Mouse (Mus musculus): Measurements from ENCODE around the gene Iqsec2. TPM values are rescaled to one million over a fixed set of nuclear protein-coding genes. Genes with fewer than 3 reads are reported as not detected.
A peak's percentile ranks its signal among the peaks of the same experiment; 100 is the strongest.
"Not testable (repeated sequence)": the region's sequence is repeated elsewhere in the genome, so short reads cannot be mapped to it uniquely, and the experiment has no call there.

Gene Iqsec2
- total RNA-seq, 2 experiments from 2014 or later = 26.6 to 35.4 TPM

DNA sequence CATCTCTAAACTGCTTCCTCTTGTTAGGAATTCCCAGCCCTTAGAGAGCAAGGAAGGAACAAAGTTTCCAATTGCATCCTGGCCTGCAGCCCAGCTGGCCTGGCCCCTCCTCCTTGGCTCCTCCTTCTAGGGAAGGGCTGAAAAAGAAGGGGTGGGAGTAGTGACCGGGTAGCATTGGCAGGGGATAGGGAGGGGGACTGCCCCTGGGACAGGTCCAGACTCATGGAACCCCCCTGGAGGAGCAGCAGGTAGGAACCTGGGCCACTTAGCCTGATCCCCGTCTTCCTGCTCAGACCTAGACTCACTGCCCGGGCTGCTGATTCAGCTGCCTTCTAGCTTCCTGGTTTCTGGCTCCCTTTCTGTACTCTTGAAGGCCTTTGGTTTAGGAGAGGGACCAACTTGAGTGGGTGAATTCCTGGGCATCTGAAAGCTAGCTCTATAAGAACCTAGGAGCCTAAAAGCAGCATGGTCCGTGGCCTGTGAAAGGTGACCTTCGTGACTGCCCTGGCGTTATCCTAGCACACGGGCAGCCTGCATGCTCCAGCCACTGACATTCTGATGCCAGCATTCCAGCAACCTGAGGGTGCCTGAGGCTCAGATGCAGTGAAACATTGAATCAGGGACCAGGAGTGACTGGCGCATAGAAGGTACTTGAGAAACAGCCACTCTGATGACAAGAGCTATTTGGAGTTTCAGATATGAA lies 34.9 kb downstream of the Iqsec2 start:
- peak; percentile 65 to 77 for DNase-seq

DNA sequence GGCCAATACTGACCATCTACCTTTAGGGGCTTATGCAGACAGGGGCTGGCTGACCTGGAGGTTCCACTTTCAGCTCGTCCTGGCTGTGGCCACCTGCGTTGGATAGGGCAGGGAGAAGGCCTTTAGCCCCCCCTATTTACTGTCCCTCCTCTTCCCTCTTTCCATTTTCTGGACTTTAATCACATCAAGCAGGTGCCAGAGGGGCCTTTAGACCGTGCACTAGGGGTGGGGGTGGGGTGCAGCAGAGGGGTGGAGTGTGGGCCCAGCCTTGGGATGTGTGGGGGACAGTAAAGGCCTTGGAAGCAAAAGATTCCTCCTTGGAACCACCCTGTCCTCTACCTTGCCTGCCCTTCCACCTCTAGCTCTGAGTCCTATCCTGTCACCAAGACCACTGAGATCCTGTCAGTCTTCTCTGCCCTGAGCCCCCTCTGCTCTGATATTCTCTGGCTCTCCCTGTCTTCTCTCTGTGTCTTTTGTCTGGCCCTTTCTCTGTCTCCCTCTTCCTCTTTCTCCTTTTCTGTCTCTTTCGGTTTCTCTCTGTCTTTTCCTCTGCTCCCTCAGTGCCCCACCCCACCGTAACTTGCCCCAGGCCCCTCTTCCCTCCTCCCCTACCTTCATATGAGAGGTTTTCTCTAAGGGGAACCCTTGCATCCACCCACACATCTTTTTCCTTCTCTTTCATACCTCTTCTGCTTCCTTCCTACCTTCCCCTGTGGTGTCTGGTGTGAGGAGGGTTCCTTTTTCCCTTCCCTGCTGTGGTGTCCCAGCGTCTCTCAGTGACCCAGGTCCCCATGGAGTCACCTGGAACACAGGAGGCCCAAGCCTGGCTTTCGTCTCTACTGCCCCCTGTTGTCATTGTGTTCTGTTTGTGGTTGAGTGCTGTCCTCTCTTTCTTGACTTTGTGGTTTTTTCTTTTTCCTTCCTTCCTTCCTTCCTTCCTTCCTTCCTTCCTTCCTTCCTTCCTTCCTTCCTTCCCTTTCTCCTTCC lies 35.9 kb downstream of the Iqsec2 start:
- no peak for DNase-seq

DNA sequence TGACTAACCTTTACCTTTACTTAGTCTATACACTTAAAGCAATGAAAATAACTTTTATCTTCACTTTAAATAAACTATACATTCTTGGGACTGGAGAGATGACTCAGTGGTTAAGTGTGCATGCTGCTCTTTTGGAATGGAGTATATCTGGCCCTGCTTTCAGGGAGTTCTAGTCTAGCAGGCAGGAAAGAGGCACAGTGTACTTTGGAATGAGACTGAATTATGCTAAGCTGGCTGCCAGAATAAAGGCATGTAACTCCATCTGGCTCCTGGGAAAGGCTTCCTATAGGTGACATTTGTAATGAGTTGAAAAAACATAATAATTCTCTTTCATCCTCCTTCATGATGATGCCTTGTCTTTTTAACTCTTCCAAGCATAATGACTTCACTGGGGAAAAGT lies 43.1 kb downstream of the Iqsec2 start:
- no peak for DNase-seq

DNA sequence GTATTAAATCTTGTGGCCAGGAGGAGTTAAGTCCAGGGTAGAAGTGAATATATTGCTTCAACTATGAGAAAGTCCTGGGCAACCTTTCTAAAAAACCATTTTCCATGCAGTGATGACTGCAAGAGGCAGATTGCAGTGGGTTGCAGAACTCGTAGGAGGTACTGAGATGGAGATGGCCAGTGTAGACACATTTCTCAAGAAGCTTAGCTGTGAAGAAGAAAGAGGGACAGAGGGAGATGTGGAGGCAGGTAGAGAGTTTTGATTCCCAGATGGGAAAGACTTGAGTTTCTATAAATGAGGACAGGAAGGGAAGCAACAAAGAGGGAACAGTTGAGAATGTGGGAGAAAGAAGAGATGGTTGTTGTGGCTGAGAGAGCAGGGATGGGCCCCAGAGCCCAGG lies 47.2 kb downstream of the Iqsec2 start:
- no peak for DNase-seq

DNA sequence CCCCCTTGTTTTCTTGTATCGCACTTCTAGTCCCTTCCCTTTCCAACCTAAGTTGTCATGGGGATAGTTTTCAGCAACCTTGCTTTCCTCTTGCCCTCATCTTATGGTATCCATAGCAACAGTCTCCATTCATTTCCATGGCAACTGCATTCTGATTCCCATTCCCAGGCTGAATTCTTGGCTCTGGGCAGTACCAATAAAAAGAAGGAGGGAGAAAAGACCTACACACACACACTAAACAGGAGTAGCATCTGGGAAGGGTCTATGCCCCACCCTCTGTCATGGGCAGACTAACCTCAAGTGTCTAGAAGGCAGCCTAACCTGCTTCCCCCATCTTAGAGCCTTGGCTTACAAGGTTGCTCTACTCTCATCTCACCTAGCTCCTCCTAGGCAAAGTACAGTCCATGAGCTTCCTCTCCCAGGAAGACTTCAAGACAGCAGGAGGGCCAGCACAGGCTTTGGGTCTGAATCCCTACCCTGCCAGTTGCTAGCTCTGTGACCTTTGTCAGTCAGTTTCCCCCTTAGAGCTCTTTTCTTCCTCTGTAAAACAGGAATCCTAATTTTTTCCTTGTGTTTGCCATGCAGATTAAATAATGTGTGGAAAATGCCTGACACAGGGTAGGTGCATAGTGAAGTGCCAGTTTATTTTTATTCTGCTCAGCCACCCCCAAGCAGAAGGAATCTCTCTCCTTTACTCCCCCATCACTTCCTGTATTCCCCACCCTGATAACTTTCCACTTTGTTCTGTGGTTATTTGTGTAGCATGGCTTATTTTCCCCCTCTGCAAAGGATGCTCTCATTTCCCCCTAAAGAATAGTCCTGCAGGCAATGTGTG lies 54.0 kb downstream of the Iqsec2 start:
- no peak for DNase-seq

DNA sequence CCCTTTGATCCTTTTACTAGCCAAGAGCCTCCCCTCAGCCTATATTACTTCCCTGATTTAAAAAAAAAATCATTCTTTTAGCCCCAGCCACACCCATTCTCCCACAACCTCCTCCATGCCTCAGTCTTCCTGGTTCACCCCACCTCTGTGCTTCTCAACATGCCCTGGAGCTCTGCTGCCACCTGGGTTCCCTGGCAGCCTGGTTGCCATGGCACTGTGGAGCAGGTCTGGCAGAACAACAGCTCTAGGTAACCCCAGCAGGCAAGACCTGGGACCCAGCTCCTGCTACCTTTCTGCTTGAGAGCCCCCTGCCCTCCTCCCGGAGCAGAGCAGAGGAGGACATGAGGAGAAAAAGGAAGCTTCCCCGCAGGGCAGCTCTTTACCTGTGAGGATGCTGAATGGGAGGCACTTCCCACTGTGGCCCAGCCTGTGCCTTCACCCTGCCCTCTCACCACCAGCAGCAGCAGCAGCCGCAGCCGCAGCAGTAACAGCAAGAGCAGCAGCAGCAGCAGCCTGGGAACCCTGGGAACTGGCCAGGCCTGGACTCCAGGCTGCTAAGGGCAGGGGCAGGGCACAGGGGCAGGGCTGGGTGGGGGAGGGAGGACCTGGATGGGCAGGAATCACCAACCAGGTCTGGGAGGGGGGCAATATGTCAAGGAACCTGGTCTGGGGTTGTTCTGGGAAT lies 57.8 kb downstream of the Iqsec2 start:
- no peak for DNase-seq

DNA sequence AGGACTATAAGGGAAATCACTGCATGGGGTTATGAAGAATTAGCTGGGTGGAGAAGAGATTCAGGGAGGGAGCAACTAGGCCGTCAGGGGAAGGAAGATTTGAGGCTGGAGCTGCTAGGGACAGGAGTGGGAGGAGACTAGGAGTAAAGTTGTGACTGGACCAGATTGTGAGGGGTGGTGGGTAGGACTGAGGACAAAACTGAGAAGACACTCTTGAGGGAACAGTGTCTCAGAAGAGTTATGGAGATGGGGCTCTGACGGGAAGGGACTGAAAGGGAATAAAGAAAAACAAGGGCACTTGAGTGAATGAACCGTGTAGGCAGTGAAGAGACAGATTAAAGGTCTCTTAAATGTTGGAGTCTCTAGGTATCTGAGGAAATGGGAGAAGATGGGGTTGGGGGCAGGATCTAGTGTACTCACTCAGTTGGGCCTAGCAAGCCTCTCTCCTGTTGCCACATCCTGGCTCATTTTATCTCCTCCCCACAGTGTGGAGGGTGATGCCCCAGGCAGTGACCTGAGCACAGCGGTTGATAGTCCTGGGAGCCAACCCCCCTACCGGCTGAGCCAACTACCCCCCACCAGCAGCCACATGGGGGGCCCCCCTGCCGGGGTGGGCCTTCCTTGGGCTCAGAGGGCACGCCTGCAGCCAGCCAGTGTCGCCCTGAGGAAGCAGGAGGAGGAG lies 58.5 kb downstream of the Iqsec2 start:
- no peak for DNase-seq

DNA sequence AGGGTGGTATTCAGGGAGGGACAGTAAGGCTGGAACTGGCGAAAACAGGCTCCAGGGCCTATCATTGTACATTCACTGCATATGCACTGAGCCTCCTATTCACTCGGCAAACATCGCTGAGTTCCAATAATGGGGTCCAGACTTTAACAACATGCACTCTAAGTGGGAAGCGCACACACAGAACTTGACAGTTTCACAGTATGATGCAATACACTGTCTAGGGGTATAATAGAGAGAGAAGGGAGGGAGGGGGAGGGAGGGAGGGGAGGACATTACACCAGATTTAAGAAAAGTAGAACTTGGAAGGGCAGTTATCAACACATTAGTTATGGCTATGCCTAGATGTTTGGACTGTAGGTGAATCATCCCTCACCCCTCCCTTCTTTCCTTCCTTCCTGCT lies 59.2 kb downstream of the Iqsec2 start:
- no peak for DNase-seq

DNA sequence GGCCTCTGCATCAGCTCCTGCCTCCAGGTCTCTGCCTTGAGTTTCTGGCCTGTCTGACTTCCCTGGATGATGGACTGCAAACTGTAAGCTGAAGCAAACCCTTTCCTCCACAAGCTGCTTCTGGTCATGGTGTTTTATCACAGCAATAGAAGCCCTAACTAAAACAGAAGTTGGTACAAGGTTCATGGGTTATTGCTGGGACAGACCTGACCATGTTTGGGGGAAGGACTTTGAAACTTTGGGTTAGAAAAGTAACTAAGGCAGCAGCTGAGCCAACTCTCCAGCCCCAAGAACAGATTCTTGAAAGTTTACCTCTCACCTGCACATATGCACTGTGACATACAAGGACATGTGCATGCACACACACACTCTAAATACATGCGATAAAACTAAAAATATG lies 61.4 kb downstream of the Iqsec2 start:
- DNase-seq = no peak

DNA sequence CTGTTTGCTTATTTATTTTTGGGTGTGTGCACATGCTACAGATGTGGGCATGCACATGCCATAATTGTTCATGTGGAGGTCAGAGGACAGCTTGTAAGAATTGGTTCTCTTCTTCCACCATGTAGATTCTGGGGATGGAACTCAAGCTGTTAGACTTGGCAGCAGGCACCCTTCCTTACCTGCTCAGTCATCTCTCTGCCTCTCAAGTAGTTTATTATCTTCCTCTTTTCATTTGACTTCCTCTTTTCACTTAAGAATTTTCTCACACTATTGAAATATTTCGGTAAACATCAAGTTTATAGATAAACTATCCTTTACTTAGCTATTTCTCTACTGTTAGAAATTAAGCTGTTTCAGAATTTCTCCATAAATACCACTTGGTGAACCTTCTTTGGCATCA lies 70.6 kb downstream of the Iqsec2 start:
- DNase-seq = no peak

DNA sequence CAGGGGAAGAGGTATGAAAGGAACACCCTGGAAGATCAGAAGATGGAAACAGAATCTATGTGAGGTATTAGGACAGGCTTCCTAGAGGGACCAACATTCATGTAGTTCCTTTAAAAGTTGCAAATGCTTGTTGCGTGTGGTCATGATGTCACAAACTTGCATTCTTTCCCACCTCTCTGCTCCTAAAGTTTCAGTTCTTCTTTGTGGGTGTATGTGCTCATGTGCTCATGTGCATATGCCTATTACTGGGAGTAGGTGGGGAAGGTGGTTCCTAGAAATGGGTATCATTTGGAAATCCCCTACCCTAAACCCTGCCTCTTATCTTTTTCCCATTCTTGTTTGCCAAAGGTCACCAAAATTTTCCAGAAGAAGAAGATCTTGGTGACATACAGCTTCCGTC lies 74.5 kb downstream of the Iqsec2 start:
- DNase-seq = no peak

DNA sequence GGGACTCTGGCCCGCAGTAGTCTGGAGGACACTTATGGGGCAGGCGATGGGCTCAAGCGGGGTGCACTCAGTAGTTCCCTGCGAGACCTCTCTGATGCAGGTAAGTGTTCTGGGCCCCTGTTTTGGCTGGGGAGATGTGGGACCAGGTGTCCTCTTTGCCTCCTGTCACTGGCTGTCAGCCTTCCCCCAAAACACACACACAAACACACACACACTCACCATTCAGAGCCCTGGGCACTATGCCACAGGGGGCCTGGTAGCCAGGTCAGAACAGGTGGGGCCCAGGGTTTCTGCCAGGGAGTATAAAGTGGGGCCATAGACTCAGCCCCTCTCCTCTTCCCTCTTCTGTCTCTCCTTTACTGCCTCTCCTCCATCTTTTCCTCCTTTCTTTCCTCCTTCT lies 77.7 kb downstream of the Iqsec2 start:
- DNase-seq = no peak

DNA sequence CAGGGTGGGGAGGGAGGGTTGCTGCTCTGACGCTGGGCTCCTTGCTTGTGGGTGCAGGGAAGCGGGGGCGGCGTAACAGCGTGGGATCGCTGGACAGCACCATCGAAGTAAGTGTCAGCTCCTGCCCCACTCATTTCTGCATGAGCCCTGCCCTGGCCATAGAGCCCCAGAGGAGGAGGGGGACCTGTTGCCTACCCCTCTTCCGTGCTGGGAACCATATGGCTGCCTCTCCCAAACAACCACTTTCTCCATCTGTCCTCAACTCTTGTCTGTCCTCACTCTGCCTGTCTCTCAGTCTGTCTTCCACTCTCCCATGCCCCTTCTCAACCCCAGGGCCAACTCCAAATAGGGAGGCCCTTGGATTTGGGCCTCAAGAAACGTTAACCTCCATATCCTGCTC lies 78.2 kb downstream of the Iqsec2 start:
- DNase-seq = no peak

DNA sequence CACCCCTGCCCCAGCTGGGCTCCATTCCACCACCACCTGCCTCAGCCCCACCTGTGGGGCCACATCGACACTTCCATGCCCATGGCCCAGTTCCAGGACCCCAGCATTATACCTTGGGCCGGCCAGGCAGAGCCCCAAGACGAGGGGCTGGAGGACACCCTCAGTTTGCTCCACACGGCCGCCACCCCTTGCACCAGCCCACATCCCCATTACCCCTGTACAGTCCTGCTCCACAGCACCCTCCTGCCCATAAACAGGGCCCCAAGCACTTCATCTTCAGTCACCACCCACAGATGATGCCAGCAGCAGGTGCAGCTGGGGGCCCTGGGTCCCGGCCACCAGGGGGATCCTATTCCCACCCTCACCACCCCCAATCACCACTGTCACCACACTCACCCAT lies 79.2 kb downstream of the Iqsec2 start:
- no peak for DNase-seq

DNA sequence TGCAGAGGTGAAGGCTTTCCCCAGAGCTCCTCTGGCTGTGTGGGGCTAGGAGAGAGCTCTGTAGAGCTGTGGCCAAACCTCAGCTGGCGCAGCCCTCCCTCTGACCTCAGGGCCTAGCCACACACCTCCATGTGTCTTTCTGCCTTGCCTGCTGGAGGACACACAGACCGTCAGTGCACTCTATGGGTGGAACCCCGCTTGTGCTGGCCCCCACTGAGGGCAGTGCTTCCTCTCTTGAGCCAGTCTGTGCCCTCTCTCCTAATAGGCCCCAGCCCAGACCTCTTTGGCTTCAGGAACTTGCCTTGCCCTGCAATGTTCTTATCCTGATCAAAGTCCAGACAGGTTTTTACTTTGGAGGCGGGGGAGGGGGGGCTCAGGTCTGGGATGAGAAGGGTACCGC lies 80.2 kb downstream of the Iqsec2 start:
- no peak for DNase-seq

DNA sequence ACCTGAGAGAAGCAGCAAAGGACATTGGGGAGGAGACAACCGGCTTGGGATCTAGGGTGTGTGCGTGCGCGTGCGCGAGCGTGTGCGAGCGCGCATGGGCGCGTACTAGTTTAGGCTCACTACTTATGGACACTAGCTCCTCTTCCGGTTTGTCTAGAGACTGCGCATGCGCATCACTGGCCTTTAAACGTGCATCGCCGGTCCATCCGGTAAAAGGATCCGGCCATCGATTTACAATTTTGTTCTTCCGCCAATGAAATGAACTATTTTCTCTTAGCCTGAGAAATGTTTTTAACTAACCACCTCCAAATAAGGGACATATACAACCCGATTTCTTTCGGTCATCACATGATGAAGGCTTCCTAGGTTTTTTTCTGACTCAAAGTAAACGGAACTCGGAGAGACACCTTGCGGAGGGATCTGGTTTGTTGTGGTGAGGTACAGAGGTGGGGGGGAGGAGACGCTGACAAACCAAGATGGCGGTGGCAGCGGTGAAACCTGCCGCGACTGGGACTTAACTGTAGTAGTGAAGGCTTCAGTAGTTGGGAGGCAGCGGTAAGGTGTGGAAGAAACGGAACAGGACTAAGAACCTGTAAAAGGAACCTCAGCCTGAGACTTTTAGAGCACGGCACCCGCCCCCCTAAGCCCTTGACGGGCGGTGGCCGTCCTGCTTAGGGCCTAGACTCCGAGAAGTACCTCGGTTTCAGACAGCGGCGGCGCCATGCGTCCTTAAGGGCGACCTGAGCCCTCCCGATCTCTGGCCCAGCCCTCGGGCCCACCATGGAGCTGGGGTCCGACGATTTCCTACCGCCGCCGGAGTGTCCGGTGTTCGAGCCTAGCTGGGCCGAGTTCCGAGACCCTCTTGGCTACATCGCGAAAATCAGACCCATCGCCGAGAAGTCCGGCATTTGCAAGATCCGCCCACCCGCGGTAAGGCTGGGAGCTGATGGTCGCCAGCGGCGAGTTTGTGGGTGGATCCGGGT lies 89.0 kb downstream of the Iqsec2 start, which contains the start of gene Kdm5c:
TSS of gene Kdm5c (plus strand) at position 240 of the 983 bp plus-strand sequence.
- peak; percentile 92 to 99 for DNase-seq

DNA sequence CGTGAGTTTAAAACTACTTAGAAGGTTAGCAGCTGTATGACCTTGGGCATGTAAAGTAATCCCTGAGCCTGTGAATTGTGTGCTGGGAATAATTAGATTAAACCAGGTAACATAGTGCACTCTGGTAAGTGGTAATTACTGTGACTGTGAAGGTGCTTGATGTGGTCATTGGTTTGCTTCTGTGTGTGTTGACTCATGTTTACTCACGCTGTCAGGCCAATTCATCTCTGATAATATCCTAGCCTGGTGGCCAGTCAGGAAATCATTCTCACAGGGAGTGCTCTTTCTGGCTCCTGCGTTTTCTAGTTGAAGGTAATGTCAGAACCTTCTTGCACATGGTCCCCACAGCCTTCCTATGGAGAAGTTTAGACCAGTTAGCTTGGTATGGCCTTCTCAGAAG lies 90.1 kb downstream of the Iqsec2 start:
- DNase-seq = peak in 1 of 2 experiments; percentile 7

DNA sequence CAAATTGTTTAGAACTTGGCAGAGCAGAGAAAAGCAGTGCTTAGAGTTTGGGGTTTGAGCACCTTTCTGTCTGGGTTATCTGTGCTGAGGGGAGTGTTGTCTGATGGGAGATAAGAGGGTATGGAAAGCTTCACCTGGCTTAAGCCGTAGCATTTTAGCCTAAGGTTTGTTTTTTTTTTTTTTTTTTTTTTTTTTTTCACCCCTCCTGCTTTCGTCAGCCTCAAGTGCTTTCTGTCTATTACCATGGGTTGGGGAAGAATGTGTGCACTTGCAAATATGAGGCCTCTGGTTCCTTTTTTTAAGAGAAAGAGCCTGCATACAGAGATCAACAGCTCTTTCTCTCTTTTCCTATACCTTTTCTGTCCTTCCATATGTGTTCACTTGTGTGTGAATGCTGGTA lies 91.7 kb downstream of the Iqsec2 start:
- no peak for DNase-seq

DNA sequence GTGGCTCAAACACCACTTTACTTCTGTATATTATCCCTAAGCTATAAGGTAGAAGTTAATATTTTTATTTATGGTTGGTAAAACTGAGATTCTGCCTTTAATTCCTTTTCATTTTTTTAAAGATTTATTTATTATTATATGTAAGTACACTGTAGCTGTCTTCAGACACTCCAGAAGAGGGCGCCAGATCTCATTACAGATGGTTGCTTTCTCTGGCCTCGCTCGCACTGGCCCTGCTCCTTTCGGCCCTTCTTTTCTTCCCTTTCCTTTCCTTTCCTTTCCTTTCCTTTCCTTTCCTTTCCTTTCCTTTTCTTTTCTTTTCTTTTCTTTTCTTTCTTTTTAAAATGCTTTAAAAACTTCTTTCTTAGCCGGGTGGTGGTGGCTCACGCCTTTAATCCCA lies 99.1 kb downstream of the Iqsec2 start:
- DNase-seq = not testable (repeated sequence)
